Comparison of ENCODE assay signal across 12 mouse cellular contexts in the genomic region with DNA sequence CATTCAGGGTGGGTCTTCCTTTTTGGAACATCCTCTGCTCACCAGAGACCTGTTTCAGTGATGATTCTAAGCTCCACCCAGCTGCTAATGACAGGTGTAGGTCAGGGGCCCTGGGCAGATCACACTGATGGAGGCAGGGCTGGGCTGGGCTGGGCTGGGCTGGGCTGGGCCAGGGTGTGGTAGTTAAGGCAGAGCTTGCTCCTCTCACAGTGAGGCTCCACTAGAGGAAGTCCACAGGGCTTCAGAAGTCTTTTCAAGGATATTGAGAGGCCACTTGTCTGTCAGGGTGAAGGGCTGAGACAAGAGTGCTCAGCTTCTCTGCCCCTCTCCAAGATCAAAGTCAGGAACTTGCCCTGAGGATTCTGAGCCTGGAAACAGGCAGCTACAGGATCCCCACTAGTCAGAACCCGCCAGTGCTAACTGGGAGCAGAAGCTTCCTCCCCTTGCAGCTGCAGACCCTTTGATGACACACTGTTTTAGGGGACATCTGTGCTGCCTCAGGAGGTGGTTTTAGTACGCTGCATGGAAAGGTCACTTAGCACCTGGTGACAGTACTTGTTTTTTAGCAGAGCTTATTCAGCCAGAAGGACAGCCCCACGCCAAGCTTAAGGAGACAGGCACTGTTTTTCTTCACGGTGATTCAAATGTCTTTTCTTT.
A peak's percentile ranks its signal among the peaks of the same experiment; 100 is the strongest.
DNase-seq lines count a peak whose midpoint lies in the region; ATAC-seq and TF ChIP-seq lines count a peak whose summit lies in the region.
"Had no signal": no experiment of that assay in that cellular context is flagged by ENCODE, and none has a peak within 500 bp of the region (broad histone marks: within the 10 kb centered on the region; RNA-seq: fewer than 3 reads in every experiment).

No protein-coding gene starts in this region.

- no peak overlapping the region for H3K4me2 ChIP-seq in lung, embryonic 16.5 days (ENCODE audit: low read depth, low read length)
- no peak overlapping the region for H3K4me2 ChIP-seq in intestine, embryonic 16.5 days (ENCODE audit: low read depth, low read length)
- H3K4me2 ChIP-seq: liver, embryonic 12.5 days had no signal

- H3K4me1 ChIP-seq in lung, embryonic 16.5 days (replicated peaks; ENCODE audit: control insufficient read depth, insufficient read depth, low read length), result peaks cover 6% of the 10 kb centered on the region
- no peaks in the 10 kb centered on the region; the same call in 1 of the 2 replicates for H3K4me1 ChIP-seq in lung, adult 2 months (ENCODE audit: control insufficient read depth, insufficient read depth, low read length)
- no peaks in the 10 kb centered on the region; the same call in 1 of the 2 replicates for H3K4me1 ChIP-seq in intestine, embryonic 16.5 days (ENCODE audit: control insufficient read depth, insufficient read depth, low read length)
- H3K4me1 ChIP-seq in thymus, adult 2 months (replicated peaks; ENCODE audit: control insufficient read depth, insufficient read depth, low read length), result peaks cover 34% of the 10 kb centered on the region
- H3K4me1 ChIP-seq: liver, embryonic 12.5 days had no signal

- ATAC-seq in lung, embryonic 16.5 days (ENCODE audit: low read depth), result peak; percentile 75
- ATAC-seq in common myeloid progenitor, adult 5-6 weeks (replicated peaks; ENCODE audit: low read depth, poor library complexity, severe bottlenecking), result 0 out of 2 replicates have a peak, but pooled peaks have one; percentile 15
- ATAC-seq in intestine, embryonic 16.5 days, result peak; percentile 97
- ATAC-seq: liver, embryonic 12.5 days had no signal

- 39% methylated on average over 4 of the region's 4 CpGs for WGBS in lung, embryonic 16.5 days
- WGBS in lung, adult 2 months, result 57% methylated on average over 4 of the region's 4 CpGs
- 49% methylated on average over 4 of the region's 4 CpGs for WGBS in intestine, embryonic 16.5 days
- 11% methylated on average over 4 of the region's 4 CpGs for WGBS in thymus, adult 2 months

- TF ChIP-seq POLR2A in lung, adult 2 months (IDR thresholded peaks at IDR 0.05; ENCODE audit: borderline replicate concordance, extremely low read depth, low read depth, low read length), result no peak
- TF ChIP-seq POLR2A in thymus, adult 2 months (IDR thresholded peaks at IDR 0.05; ENCODE audit: control insufficient read depth, extremely low read depth, insufficient read depth, low read length, poor library complexity), result no peak

- H3K4me3 ChIP-seq in lung, embryonic 16.5 days (ENCODE audit: low read length), result no peak overlapping the region
- H3K4me3 ChIP-seq in lung, adult 2 months (replicated peaks; ENCODE audit: extremely low read depth, low read depth, low read length), result no peak overlapping the region
- no peak overlapping the region for H3K4me3 ChIP-seq in intestine, embryonic 16.5 days (ENCODE audit: low read length)
- H3K4me3 ChIP-seq in thymus, adult 2 months (ENCODE audit: control insufficient read depth, insufficient read depth, low read length), result no peak overlapping the region
- H3K4me3 ChIP-seq: forebrain, embryonic 10.5 days; heart, adult 2 months; liver, embryonic 12.5 days had no signal

- no peaks in the 10 kb centered on the region for H3K27me3 ChIP-seq in lung, embryonic 16.5 days (ENCODE audit: control insufficient read depth, insufficient read depth, low read depth, low read length)
- H3K27me3 ChIP-seq in intestine, embryonic 16.5 days (replicated peaks; ENCODE audit: control insufficient read depth, insufficient read depth, low read length), result no peaks in the 10 kb centered on the region
- no peaks in the 10 kb centered on the region for H3K27me3 ChIP-seq in thymus, adult 2 months (ENCODE audit: control insufficient read depth, insufficient read depth, low read length)
- H3K27me3 ChIP-seq: liver, embryonic 12.5 days had no signal

- no peaks in the 10 kb centered on the region for H3K9me3 ChIP-seq in lung, embryonic 16.5 days (ENCODE audit: control insufficient read depth, low read length)
- no peaks in the 10 kb centered on the region for H3K9me3 ChIP-seq in intestine, embryonic 16.5 days (ENCODE audit: control insufficient read depth, low read length)
- H3K9me3 ChIP-seq: forebrain, embryonic 10.5 days; liver, embryonic 12.5 days had no signal

- H3K36me3 ChIP-seq in lung, embryonic 16.5 days (ENCODE audit: control insufficient read depth, insufficient read depth, low read length), result no peaks in the 10 kb centered on the region
- no peaks in the 10 kb centered on the region for H3K36me3 ChIP-seq in intestine, embryonic 16.5 days (ENCODE audit: control insufficient read depth, insufficient read depth, low read length)
- H3K36me3 ChIP-seq in thymus, adult 2 months (ENCODE audit: control insufficient read depth, insufficient read depth, low read length), result 0 out of 2 replicates have a peak, but pooled peaks cover under 1% of the 10 kb centered on the region
- H3K36me3 ChIP-seq: forebrain, embryonic 10.5 days; liver, embryonic 12.5 days had no signal

- DNase-seq in lung, adult 2 months, result no peak
- peak; percentile 45 for DNase-seq in thymus, adult 2 months
- DNase-seq in B cell, adult 2 months, result no peak
- DNase-seq in kidney, postnatal 36 days, result no peak
- DNase-seq in gastrocnemius, postnatal 10 days, result no peak
- DNase-seq: cerebellum, postnatal 14 days; heart, adult 2 months had no signal

- TF ChIP-seq CTCF in lung, adult 2 months (IDR thresholded peaks at IDR 0.05; ENCODE audit: insufficient read depth, low read length), result no peak
- no peak for TF ChIP-seq CTCF in thymus, adult 2 months (IDR thresholded peaks at IDR 0.05; ENCODE audit: borderline replicate concordance, control insufficient read depth, extremely low read depth, insufficient read depth, low read length, poor library complexity)

- H3K27ac ChIP-seq in lung, embryonic 16.5 days (ENCODE audit: low read length), result no peak overlapping the region
- peak overlapping the region; percentile 27; the same call in 1 of the 2 replicates for H3K27ac ChIP-seq in intestine, embryonic 16.5 days (ENCODE audit: low read length)
- H3K27ac ChIP-seq in thymus, adult 2 months (ENCODE audit: control insufficient read depth, insufficient read depth, low read length), result peak overlapping the region; percentile 85
- H3K27ac ChIP-seq: forebrain, embryonic 10.5 days; heart, adult 2 months; liver, embryonic 12.5 days had no signal

- H3K9ac ChIP-seq in lung, embryonic 16.5 days (ENCODE audit: low read length), result no peak overlapping the region
- no peak overlapping the region for H3K9ac ChIP-seq in intestine, embryonic 16.5 days (ENCODE audit: low read depth, low read length)
- H3K9ac ChIP-seq: liver, embryonic 12.5 days had no signal

Comparison
In these comparisons a context has a peak if more than half of its experiments do, and no peak if none do; other contexts are left out.
1. ATAC-seq: peak in every context shown above with its lines; median percentile 97 in intestine, embryonic 16.5 days; 75 in lung, embryonic 16.5 days; 15 in common myeloid progenitor, adult 5-6 weeks.